ENCODE assay signal across 3 mouse cellular contexts in the genomic region with DNA sequence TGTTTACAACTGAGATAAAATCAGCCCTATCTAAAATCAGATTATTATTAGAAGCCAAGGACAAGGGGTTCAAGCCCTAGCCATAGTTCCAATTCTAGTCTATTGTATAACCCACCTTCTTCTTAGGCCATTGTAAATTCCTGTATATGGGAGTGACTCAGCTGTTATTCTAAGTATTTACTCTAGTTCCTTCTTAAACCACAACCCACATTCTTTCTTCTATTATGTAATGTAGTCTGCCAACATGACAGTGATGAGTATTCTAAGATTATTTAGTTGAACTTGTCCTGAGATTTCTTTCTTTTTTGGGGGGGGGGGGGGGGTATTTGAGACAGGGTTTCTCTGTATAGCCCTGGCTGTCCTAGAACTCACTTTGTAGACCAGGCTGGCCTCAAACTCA. TPM values are rescaled to one million over a fixed set of nuclear protein-coding genes. Genes with fewer than 3 reads are reported as not detected.
"Had no signal": no experiment of that assay in that cellular context is flagged by ENCODE, and none has a peak within 500 bp of the region (broad histone marks: within the 10 kb centered on the region; RNA-seq: fewer than 3 reads in every experiment).

No protein-coding gene starts in this region.

RNA-seq across cellular contexts. Expression of a gene that starts 19.1 kb away (rescaled TPM):
- total RNA-seq: megakaryocyte progenitor cell, adult 5-6 weeks; midbrain, postnatal 0 days; neutrophil, adult 5-6 weeks had no signal

RNA-seq across cellular contexts. Expression of a gene that starts 59.9 kb away (rescaled TPM):
- total RNA-seq: megakaryocyte progenitor cell, adult 5-6 weeks had no signal
